Mouse (Mus musculus) retina, postnatal 7 days (tissue): Measurements from ENCODE around the gene Cab39.

ENCODE experiments used
- DNase-seq: peaks from one replicate; pipeline ENCODE4 v3.0.0-alpha.2; 2012; ENCODE audit warnings: low read depth, low spot score

The Cab39 gene

DNA sequence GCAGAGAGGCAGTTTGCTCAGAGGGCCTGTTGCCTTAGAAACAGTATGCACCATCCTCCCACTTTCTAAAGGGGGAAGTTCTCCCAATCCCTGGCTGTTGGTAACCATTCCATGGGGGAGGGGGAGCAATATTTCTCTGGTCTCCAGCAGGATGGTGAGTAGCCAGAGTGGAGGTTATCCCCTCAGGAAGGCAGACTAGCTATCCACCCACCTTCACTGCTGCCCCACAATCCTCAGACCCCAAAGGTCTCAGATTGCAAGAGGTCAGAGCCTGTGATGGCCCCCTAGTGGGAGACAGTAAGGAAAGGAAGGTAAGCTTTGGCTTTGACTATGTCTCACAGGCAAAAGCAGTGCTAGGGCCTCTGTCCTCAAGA lies 106.1 kb downstream of the Cab39 start:
- DNase-seq, result no peak

DNA sequence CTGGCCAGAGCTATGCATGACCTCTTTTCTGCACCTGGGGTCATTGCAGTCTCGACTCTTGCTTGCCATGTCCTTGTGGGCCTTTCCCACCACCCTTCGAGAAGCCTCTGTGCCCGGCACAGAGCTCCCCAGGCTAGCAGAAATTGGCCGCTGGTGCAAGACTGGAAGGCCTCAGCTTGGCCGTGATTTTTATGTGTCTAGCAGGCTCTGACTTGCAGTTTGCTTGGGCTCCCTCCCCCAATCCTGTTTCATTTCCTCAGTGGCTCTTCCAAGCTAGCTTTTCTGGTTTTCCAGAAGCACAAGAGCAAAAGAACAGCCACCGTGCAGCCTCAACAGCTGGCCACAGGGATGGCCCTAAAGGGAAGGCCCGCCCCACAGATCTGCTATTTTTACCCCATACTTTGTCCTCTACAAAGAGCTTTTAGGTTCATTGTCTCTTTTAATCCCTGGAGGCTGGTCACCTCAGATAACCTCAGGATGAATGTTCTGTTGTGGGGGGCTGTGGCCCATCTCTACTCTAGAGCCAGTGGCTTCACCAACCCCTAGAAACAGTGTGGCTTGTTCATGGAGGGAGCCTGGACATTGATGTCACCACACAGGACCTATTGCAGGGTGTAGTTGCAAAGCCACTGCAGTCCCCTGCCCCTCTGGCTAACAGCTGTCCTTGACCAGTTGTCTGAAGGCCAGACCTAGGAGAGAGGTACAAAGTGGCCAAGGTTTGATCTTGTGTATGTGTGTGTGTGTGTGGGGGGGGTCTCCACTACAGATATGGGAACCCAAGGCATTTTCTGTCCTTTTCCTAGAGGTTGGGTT lies 107.5 kb downstream of the Cab39 start:
- DNase-seq, result no peak
